Mouse (Mus musculus): ENCODE data around the gene Scrn1.

Scrn1 gene

DNA sequence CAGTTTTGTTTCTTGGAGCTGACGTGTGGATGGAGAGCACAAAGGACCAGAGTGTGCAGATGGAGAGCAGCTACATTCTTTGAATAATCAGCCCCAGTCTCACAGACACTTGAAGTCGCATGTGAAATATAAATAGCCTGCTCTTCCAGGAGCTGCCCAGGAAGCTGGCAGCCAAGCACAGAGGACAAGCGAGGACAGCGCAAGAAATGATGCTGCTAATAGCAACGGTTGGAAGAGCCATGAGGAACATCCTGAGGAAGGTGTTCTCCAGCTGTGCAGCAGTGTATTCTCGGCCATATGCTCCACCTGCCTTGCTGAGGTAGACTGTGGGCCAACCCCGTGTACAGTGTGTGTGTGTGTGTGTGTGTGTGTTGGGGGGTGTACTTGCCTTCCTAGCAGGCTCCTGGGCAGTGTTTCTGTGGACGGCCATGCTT is 35.2 kb downstream of the Scrn1 start:
- no peak for DNase-seq (ENCODE audit: low spot score in 2 of 2)

DNA sequence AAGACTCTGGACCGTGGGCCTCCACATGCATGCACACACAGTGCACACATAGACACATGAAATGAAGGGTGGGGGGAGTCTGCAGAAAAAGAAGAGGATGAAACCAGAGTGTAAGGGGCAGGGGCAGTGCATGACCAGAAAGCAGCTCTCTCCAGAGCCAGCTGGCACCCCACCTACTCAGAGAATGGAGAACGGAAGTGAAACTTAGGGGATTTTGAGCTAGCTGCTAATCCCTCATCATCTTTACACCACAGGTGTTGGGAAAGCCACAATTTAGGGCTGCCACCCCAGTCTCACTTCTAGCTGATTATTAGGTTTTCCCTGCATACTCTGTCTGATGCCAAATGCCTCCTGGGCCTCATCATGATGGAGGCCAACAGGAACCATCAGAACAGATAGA is 36.1 kb downstream of the Scrn1 start:
- no peak for DNase-seq (ENCODE audit: low spot score in 2 of 2)

- DNase-seq (ENCODE audit: low spot score in 2 of 2): no peak
These were observed 37.6 kb downstream of the Scrn1 start for GRCm38 (mm10) chr6:54528666-54529065.

- DNase-seq (ENCODE audit: low spot score in 2 of 2): no peak
These were observed 47.5 kb downstream of the Scrn1 start for GRCm38 (mm10) chr6:54518758-54519157.

DNA sequence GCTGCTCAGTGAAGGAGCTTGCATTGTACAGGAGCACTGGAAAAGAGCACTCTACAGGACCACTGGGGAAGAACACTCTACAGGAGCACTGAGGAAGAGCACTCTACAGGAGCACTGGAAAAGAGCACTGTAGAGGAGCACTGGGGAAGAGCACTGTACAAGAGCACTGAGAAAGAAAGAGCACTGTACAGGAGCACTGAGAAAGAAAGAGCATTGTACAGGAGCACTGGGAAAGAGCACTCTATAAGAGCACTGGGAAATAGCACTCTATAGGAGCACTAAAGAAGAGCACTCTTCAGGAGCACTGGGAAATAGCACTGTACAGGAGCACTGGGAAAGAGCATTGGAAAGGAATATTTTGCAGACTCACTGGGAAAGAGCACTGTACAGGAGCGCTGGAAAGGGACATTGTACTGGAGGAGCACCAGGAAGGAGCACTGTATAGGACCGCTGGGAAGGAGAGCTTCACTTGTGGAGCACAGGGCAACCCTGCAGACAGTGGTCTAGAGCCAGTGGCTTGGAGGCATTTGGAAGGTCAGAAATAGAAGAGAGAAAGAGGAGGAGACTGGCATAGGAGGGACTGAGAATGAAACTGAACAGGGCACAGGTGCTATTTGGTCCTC is 49.7 kb downstream of the Scrn1 start:
- no peak for DNase-seq (ENCODE audit: low spot score in 2 of 2)

DNA sequence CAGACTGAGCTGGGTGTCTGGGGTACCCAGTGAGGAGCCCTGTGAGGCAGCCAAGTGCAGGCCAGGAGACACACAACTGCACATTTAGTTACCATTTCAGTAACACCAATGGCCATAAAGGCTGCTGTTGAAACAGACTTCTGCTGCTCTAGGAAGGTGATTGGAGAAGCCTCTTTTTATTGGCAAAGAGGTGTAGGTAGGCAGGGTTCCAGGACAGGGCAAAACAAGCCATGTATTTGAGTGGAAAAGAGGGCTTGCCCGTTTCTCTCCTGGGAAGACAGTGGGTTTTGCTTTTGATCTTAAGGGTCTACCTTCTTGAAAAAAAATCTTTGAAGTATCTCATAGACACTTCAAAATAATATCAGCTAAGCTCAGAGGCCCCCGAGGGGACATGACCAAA is 54.0 kb downstream of the Scrn1 start:
- no peak for DNase-seq (ENCODE audit: low spot score in 2 of 2)

DNA sequence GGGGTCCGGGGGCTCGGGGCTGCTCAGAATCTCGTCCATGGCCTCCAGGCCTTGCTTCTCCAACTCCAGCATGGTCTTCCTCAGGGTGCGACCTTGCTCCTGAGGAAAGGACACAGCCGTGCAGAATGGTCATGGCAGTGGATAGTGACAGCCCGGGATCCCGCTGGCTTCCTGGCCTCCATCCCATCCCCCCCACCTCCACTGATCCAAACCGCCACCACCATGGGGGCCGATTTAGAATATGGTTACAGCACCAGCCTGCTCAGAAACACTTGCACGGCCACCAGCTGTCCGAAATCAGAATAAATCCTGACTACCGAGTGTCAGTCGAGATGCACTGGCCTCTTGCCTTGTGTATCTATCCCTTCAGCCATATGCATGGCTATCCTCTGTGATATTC is 57.0 kb downstream of the Scrn1 start:
- no peak for DNase-seq (ENCODE audit: low spot score in 2 of 2)

DNA sequence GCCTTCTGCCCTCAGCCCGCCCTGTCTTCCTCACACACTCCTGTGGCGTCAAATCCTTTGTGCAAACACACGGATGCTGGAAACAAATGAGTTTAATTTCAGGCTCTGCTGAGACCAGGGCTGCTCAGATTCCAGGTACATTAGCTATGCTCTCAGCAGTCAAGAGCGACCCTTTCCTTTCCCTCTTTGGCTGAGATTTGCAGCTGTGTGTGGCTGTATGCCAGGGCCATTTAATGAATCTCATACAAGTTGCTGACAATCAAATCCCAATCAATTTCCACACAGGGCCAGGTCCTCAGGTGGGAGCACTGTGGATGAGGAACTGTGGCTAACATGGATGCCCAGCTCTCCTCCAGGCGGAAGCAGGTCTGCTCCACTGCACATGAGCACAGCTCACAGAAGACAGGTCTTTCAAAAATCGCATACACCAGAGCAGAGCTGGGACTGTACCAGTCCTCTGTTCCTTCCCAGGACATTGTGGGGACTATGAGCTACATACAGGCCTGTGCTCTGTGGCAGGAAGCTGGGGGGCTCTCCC is 58.0 kb downstream of the Scrn1 start:
- no peak for DNase-seq (ENCODE audit: low spot score in 2 of 2)

- no peak for DNase-seq (ENCODE audit: low spot score in 2 of 2)
These were observed 58.5 kb downstream of the Scrn1 start for GRCm38 (mm10) chr6:54507808-54508207.

DNA sequence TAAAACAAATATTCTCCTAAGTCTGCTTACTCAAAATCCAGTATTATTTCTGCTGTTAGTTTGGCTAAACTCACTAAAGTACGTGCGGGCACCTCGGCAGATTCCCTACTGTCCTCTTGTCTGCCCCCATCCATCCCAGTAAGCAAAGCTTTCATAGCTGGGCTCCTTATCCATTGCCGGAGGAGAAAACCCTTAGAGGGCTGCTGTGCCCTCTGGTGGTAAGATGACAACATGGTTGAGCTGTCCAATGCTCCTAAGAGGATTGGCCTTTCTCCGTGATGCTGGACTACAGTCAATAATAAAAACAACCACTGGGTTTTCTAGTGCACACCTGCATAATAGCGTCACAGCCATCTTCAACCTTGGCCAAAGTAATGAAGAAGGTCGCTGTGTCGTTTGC is 59.3 kb downstream of the Scrn1 start:
- no peak for DNase-seq (ENCODE audit: low spot score in 2 of 2)

DNA sequence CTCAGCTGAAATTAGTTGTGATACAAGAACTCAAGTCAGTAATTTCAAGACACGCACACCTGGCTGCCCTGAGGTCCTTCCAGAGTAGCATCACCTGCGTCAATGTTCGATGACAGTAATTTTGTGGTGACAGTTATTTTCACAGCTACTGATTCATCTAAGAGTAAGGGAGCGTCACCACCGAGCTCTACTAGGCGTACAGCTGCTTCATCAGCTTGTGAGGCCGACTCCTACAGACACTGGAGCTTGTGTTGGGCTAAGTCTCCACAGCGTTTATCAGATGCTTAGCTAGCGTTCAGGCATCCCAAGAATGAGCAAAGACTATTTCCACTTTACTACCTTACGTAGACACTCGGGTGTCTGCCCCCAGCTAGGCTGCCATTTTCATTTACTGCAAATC is 60.0 kb downstream of the Scrn1 start:
- DNase-seq (ENCODE audit: low spot score in 2 of 2): no peak

DNA sequence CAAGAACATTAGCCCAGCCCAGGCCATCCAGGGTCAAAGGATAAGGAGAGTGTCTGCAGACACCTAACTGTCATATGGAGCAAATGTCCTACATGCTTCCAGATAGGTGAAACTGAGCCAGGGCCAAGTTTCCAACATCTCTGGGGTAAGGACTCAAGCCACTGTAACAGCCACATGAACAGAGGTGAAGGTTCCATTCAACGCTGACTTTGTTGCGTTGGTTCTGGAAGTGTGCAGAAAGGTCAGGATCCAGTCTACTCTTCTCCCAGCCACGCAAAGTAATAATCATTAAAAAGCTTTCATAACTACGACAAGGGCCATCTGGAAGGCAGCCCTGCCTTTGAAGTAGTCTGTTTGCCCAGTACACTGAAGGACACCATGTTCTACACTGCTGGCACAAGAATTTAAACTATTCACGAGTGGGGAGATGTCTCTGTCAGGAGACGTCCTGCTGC is 63.6 kb downstream of the Scrn1 start:
- DNase-seq (ENCODE audit: low spot score in 2 of 2): no peak

- no peak for DNase-seq (ENCODE audit: low spot score in 2 of 2)
These were observed 70.1 kb downstream of the Scrn1 start for GRCm38 (mm10) chr6:54496214-54496613.

DNA sequence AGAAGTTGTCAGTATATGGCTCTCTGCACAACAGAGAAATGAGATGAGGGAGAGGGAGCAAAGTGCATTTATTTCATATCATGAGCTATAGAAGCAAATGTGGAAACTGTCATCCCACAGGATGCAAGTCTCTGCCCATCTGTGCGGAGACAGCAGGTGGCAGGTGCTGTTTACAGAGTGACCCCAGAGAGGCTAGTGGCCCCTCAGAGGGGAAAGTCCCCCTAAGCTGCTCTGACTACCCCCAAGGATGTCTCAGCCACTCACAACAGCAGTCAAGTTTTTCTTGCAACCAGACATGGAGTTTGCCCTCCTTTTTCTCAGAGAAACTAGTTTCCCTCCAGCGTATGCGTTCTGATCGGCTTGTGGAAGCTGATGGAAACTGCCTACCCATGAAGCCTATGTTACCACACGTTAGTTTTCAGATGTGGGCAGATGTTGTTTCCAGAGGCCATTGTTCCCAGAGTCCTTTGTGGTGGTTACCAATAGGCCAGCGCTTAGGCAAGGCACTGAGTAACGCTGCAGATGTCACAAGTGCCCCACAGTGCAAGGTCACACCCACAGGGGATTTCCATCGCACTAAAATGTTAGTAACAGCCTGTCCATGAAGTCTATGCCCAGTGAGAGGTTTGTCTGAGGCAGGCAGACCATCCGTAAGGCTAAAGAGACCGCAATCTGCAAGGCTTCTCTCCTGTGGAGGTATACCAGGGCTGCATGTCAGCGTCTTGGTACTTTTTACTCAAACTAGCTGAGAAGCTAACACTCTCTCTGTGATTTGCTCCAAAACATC is 71.5 kb downstream of the Scrn1 start:
- no peak for DNase-seq (ENCODE audit: low spot score in 2 of 2)

- DNase-seq (ENCODE audit: low spot score in 2 of 2): no peak
These were observed 72.2 kb downstream of the Scrn1 start for GRCm38 (mm10) chr6:54494097-54494496.

GRCm38 (mm10) chr6:54491074-54491473 is 75.2 kb downstream of the Scrn1 start:
- no peak for DNase-seq (ENCODE audit: low spot score in 2 of 2)

DNA sequence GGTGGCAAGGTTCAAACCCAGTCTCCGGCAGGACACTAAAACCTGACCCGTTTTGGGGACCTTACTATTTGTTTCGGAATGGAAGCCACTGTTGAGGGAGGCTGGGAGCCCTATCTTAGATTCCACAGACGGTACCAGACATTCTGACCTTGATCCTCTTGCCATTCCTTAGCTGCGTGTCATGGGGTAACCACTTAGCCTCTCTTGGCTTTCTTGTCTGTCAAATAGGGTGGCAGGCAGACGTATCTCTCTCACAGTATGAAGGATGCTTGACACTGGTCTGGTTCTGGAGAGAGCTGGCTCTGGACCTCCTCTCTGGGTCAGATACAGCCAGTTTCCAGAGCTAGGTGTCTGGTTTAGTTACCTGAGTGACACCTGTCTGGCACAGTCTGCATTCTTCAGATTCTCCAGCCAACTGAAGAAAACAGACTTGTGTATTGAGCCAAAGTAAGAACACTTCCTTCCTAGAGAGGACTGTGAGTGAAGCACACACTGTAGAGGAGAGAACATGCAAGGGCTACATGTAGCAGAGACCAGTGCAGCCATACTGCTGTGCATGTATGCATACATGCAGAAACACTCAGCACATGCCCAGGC is 80.2 kb downstream of the Scrn1 start:
- DNase-seq (ENCODE audit: low spot score in 2 of 2): no peak

GRCm38 (mm10) chr6:54485435-54485901 is 80.8 kb downstream of the Scrn1 start:
- DNase-seq (ENCODE audit: low spot score in 2 of 2): no peak

DNA sequence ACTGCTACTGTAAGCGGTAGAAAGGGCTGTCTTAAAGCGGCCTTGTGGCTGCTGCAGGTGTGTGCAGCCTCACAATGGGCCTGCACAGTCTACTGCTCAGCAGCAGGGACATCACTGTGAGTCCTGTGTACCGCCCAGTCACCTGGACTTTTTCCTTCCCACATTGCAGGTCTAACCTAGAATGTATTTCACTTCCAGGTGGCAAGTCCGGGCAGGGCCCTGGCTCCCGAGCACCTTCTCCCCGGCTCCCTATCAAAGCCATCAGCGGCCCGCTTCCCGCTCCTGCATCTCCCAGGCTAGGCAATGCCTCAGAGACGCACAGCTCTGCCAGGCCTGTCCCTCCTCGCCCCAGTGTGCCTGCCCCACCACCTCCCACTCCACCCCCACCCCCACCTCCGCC is 81.3 kb downstream of the Scrn1 start:
- no peak for DNase-seq (ENCODE audit: low spot score in 2 of 2)

DNA sequence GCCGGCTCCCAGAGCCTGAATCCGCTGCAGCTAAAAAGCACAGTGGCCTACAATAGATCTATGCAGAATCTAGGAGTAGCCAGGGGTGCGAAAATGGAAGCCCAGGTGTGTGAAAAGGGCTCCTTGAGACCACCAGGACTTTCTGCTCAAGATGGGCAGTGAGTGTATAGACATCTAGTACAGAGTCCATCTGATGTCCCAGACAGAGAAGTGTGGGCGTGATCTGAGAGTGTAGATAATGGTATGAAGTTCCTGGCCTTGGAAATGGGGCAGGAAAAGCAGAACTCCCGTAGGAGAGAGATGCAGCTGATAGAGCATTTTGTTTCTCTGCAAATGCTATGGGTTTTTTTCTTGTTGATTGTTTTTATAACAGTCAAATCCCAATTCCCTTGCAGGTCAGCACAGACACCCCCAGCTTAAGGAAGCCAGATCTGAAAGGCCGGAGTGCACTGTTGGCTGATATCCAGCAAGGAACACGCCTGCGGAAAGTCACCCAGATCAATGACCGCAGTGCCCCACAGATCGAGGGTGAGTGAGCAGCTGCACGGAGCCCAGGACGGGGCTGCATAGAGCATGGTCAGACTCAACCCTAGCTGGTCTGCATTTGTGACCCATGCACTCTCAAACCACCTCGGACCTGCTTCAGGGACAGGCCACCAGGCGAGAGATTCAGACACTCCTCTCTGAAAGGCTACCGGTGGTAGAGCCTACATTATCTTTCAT is 84.7 kb downstream of the Scrn1 start:
- no peak for DNase-seq (ENCODE audit: low spot score in 2 of 2)

GRCm38 (mm10) chr6:54478646-54479324 is 87.5 kb downstream of the Scrn1 start:
- DNase-seq (ENCODE audit: low spot score in 2 of 2): no peak
